Mouse (Mus musculus): Measurements from ENCODE around the gene Abcg1.

DNA sequence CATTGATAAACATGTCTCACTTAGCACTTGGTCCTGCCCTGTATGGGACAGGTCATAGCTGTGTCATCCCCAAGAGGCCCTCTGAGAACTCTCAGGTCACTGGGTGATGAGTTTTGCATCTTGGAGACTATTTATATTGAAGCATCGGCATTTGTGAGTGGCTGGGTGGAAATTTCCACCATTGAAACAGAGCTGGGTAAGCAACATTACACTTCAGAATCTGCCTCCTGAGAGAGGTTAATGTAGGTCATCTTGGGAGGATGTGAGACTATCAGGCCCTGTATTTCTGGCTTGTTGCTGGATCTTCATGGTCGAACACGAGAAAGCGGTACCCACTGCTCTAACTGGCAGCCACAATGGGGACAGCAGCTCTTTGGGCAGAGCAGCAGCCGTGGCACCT is 18.0 kb downstream of the Abcg1 start:
- TF ChIP-seq POLR2A (IDR thresholded peaks at IDR 0.05; ENCODE audit: borderline replicate concordance, extremely low read depth, insufficient read depth, insufficient read length, poor library complexity, severe bottlenecking) (no peak), CTCF (IDR thresholded peaks at IDR 0.05; ENCODE audit: borderline replicate concordance, extremely low read depth, insufficient read depth, insufficient read length) (no peak)
